Mouse (Mus musculus) cerebellum, adult 11 months (tissue): ENCODE results near the gene Ttc30b.
A peak's percentile ranks its signal among the peaks of the same experiment; 100 is the strongest.
"Not testable (repeated sequence)": the region's sequence is repeated elsewhere in the genome, so short reads cannot be mapped to it uniquely, and the experiment has no call there.

Experiments used
- DNase-seq: peaks from one replicate; pipeline ENCODE4 v3.0.0; 2022

Gene Ttc30b

DNA sequence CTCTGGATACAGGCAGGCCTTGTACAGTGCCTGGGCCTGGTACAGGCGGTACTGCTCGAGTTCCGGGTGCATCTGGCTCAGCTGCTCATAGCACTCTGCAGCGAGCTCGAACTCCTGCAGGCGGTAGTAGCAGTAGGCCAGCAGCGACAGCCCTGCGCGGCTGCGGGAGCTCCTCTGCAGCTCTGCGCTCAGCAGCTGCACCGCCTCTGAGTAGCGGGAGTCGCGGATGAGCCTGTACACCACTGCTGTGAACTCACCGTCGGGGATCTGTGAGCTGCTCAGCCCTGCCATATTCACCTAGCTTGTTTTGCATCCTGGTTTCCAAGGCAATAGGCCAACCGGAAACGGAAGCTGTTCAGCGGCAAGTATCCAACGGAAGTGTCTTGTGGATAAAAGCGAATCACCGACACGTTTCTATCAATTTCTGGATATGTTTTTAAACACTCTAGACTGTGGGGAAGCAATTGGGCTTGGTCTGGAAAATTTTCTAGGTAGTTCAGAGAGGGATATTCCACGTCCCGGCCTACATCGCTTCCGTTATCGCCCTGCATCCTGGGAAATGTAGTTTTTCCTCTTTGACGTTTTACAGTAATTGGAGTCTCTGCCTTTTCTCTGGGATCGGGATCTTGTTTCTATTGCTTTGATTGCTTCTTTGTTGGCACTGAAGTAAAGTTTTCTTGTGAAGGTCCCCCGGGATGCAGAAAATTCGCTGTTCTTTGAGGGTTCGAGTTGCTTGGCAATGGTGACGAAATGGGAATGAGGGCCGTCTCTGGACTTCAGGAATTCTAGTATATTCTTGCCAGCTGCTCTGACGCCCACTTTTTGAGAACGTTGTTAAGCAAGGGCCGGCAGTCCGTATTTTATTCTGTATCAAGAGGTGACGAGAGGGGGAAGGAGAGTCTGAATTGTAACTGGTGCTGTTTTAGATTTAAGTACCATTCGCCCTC, at the start of gene Ttc30b:
Gene Ttc30b (minus strand): TSS at position 469 of the 947 bp plus-strand sequence.
- DNase-seq, result peak; percentile 72

DNA sequence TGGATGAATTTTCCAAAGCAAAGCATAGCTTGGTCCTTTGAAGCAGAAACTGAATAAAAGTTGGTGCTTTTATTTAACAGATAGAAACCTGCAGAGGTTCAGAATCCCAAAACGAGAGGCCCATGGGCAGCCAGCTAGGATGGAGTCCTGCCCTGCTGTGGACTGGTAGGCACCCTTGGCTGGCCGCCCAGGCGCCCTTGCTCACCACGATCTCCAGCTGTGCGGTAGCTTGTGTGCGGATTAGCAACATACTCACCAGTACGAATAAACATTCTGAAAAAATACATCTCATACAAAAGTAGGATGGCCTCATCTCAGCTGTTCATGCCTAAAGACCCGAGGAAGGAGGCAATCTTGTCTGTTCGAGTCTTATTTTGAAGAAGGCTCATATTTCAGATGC, 49.4 kb upstream of the Ttc30b start:
- DNase-seq, result no peak

DNA sequence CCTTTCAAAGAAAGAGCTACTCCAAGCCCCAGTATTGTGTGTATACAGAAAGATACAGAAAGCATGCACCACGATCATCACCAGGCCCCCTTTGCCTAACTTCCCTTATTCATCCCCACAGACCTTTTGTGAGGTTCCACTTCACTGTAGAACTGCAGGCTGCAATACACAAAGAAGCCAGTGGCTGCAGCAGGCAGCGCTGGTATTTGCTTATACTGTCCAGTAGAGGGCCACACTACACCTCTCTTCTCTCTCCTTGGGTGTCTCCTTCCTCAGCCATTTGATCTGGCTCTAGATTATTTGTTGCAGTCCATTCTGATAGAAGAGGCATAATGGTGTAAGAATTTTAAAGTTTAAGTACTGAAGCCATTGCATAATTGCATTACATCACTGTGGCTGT, 46.7 kb upstream of the Ttc30b start:
- DNase-seq, result peak; percentile 49

DNA sequence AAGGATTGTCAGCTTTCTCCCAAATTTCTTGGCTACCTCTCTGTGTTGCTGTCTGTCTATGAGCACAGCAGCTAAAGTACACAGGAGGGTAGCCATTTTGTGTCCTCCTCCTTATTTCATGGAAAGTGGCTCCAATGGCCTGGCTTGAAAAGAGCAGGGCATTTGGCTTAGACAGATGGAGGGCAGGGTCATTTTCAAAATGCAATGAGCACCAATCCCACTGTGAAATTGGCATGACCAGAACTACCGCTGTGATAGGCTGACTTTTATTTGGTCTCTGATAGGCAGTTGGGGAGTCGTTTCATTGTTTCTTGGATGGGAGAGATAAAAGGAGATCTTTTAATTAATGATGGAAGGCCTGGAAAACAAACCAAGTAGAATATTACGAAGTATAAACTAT, 45.5 kb upstream of the Ttc30b start:
- DNase-seq, result no peak

DNA sequence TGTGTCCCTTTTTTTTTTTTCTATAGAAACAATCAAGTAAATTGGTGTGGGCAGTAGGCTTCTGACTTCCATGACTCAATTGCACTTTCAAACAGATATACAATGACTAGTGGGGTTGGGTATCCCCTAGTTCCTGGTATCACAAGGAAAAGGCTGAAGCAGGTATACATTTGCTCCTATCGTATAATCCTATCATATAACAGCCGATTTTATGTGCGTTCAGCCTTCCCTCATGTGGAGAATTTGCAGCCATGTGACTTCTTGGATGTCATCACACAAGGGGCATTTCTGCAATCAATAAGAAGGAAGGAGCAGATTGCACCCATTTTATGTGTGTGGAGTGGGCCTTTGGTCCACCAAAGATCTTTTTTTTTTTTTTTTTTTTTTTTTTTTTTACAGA, 44.7 kb upstream of the Ttc30b start:
- DNase-seq, result no peak

DNA sequence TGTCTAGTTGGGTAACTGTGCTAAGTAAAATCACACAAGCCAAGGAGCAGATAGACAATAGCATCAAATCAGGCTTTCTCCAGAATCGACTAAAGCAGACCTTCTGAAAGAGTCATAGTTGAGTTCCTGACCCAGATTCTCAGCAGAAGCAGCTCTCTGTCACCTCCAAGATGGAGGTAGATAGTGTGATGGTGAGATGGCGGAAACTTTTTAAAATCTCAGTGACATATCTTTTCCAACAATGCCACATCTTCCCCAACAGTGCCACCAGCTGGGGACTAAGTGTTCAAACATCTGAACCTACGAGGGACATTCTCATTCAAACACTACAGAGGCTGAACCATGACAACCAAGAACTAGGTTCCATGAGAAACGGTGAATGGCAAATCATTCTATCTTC, 44.2 kb upstream of the Ttc30b start:
- no peak for DNase-seq

DNA sequence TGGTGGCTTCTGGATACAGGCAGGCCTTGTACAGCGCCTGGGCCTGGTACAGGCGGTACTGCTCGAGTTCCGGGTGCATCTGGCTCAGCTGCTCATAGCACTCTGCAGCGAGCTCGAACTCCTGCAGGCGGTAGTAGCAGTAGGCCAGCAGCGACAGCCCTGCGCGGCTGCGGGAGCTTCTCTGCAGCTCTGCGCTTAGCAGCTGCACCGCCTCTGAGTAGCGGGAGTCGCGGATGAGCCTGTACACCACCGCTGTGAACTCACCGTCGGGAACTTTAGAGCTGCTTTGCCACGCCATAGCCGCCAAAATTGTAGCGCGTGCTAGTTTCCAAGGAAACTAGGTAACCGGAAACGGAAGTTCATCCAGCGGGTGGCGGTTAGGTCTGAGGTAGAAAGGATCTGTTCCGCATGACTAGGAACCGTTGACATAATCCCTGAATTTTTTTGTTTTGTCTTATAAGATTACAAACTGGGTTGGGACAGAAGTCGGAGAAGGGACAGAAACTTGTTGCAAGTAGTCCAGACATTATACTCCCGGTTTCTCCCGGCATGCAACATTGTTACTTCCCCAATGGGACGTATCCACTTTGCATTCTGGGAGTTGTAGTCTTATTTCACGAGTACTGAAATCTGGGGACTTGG, 43.2 kb upstream of the Ttc30b start, which contains the start of gene Ttc30a1:
Gene Ttc30a1 (minus strand): TSS at position 528 of the 642 bp plus-strand sequence.
- DNase-seq, result peak; percentile 72

DNA sequence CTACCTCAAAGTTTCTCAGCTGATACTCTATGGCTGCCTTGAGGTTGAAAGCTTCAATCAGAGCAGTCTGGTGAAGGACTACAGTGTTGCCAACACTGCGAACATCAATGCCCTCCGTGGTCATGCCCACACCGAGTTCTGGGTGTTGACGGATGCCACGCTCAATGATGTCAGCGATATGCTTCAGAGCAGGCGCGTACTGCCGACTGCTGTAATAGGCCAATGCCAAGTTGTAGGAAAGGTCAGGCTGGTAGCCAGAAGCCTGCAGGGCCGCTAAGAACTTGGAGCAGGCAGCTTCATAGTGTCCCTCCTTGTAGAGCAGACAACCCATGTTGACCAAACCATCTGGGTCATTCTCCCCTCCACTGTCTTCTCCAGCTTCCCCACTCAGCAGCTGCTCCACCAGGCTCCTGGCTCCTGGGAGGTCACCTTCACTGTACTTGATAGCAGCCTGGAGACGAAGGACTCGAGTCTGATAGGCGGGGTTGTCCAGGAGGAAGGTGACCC, 42.6 kb upstream of the Ttc30b start:
- not testable (repeated sequence) for DNase-seq

DNA sequence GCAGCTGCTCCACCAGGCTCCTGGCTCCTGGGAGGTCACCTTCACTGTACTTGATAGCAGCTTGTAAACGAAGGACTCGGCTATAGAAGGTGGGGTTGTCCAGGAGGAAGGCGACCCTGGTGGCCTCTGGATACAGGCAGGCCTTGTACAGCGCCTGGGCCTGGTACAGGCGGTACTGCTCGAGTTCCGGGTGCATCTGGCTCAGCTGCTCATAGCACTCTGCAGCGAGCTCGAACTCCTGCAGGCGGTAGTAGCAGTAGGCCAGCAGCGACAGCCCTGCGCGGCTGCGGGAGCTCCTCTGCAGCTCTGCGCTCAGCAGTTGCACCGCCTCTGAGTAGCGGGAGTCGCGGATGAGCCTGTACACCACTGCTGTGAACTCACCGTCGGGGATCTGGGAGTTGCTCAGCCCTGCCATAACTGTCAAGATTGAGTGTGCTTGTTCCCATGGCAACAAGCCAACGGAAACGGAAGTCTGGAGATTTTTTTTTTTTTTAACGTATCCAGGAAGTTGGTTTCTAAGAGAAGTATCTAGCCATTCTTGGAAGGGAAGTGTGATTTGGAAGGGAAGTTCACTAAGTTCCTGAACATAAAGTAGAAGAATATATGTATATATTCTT, 39.5 kb upstream of the Ttc30b start, which contains the start of gene Ttc30a2:
Gene Ttc30a2 (minus strand): TSS at position 419 of the 617 bp plus-strand sequence.
- DNase-seq, result not testable (repeated sequence)

DNA sequence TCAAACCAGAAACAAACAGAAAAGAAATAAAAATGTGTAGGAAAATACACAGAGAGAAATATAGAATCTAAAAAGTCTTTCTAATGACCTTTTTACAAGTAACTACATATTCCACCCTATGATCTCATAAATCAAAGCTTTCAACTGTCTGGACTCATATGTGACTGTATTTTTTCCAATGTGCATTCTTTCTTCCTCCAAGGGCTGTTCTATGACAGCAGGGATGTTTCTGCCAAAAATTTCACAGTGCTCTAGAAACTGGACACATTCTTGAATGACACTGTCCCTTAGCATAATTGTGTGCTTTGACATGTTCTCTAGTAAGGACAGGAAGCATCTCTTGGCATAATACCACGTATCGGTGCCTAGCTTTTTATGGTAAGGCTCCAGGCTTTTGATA, 37.7 kb upstream of the Ttc30b start:
- DNase-seq, result not testable (repeated sequence)

DNA sequence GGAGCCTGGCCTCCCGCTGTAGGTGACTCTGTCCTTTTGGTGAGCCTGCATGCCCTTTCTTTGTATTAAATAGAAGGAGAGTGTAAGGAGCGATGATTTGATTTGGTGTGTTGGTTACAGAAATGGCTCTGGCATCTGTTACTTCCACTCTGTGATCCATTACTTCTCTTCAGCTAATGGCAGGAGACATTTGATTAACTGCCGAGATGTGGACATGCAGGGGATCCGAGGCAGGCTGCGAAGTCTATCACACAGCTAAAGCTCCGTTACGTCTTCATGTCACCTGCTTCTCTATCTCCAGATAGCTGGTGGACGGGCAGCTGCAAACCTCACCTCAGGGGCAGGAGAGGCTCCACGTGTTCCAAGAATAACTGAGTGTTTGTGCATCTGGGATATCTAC, 35.7 kb upstream of the Ttc30b start:
- DNase-seq, result no peak

DNA sequence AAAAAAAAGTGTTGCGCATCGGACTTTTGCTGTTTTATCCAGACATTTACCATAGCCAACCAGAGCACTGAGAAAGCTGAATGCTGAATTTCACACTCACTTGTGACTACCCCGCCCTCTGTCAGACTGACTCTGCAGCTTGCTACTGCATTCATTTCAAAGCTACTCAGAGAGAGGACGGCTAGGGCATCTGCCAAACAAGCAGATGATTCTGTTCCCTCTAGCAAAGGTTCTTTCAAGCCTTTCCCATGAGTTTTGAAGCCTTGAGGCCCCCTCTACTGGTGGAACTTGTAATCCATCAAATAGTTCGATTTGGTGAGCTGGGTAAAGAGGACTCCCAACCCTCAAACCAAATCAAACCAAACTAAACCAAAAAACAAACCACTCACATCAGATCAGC, 26.6 kb upstream of the Ttc30b start:
- DNase-seq, result peak; percentile 47

DNA sequence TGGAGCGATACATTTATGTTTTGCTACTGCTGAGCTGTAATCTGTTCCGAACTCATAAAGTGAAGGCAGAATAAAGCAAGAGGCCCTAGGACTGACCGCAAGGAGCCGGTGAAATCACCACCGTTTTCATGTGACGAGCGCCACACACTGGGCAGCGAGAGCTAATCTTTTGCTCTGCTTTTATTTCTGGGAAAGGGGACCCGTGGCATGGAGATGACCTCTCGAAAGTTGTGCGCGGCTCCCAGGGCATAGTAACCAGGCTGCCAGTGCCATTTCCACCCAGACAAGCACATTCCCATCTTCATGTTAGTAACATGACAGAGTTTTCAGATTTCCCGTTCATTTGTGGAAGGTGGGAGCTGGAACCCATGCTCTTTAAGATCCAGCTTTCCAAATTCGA, 26.1 kb upstream of the Ttc30b start:
- DNase-seq, result peak; percentile 30

DNA sequence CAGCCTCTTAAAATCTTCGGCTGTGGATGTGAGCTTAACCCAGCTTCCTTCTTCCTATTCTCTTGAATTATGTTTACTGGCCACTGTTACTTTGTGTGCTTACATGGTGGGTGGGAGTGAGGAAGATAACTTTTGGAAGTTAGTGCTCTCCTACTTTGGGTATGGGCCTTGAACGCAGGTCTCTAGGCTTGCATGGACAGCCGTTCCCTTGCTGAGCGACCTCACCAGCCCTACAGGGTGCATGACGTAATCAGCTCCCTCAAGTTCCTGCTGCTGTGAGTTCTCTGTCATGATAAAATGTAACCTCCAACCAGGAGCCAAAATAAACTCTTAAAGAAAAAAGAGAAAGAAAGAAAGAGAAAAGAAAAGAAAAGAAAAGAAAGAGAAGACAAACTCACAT, 25.7 kb upstream of the Ttc30b start:
- DNase-seq, result no peak

DNA sequence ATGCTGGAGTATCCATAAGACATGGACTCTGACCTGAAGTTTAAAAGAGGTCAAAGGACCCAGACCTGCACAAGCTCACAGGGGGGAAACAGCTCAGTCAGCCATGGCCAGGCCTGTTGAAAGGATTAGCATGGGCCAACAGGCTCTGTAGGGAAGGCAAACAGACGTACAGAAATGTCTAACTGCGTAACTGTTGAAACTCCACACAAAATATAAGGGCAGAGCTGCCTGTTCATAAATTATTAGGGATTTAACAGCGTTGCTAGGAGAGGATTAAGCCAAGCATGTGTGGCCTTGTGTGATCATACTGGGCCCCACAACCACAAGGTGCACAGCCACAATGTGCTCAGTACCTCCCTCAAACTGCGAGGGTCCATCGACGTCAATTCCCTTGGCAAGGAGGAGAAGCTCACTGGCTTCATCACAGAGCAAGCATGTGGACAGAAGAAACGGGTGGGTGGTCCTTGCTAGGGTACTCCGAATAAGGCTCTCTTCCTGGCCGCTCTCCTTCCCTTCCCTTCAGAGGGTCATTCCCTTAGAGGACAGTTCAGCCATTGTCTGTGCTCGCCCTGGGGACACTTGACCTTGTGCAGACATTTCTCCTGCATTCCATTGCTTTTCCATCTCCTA, 24.9 kb upstream of the Ttc30b start:
- DNase-seq, result no peak

DNA sequence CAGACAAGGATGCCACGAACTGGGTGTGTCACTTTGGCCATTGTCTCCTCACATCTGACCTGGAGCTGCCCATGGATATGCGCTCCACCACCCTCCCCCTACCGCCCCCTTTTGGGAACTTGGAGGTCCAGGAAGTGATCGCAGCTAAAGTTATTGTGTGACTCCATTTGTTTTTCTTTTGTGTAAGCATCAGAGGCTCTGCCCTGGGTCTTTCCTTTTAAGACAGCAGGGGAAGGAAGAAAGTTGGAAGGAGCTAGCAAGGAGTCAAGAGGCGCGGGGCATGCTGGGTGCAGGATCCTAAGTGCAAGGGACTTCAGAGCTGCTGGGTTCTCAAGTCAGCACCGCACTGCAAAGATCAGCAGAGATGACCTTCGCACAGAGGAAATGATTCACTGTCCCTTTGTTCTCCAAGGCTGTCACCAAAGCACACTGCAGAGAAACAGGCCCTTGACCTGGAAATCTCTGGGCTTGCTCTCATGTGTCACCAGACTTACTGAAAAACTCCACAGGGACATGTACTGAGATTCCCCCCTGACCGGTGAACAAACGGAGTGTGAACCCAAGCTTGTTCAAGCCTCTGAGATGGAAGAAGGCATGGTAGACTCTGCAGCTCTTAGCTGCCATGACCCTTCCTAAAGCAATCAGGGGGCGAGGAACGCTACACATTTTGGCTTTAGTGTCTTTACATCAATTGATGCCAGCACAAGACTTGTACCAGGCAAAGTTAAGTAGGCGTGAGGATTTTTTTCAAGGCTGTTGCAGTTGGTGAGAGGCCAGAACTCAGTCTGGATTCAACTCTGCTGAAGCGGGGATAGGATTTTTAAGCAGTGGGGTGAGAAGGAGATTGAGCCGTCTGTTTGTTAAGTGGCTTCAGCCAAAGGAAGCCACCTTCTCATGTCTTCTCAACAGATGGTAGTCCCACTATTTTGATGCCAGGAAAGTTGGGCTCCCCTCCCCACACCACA, 22.3 kb upstream of the Ttc30b start:
- DNase-seq, result no peak

DNA sequence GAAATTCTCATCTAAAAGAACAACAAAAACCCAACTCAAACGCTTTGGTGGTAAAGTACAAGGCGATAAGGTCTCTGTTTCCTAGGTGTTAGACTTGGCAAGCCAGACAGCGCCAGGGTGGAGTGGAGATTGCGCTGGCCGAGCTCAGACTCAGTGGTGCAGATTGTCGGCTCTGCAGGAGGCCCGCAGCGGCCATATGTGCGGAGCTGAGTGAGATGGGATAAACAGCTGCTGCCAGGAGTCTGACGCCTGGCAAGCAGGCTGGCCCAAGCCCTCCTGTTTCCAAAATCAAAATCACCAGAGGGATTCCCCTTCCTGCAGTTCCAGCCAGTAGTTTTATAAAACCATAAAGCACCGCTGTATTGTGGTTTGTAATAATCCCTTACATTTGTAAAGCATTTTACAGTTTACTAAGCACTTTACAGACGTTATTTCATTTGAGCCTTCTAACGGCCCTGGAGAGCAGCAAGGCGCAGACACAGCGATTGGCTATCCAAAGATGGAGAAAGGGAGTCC, 21.5 kb upstream of the Ttc30b start:
- peak; percentile 15 for DNase-seq

DNA sequence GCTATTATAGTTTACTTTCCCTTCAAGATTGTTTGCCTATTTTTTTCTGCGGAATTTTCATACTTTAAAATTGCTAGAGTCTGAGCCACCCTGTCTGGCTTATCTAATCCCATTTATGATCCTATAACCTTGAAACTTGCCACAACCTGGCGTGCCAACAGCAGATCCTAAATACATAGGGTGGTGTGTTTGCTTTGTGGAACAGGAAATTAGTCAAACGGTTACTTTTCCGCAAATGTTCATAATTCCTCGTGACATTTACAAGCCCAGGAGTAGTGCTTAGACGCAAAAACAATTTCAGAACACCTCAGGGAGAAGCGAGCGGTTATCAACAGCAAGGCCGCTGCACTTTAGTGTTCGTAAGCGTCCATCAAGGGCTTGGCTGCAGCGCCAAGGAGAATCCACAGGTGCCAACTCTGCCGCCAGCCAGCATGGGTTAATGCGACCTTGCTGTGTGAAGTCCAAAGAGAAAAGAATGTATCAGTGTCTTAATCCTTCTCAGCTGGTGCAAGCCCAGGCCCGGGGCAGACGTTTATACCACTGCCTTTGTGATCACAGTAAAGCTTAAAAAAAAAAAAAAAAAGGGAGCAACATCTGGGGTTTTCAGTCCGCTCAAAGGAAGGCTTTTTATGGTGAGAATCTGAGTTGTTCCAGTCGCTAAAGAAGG, 20.9 kb upstream of the Ttc30b start:
- no peak for DNase-seq

DNA sequence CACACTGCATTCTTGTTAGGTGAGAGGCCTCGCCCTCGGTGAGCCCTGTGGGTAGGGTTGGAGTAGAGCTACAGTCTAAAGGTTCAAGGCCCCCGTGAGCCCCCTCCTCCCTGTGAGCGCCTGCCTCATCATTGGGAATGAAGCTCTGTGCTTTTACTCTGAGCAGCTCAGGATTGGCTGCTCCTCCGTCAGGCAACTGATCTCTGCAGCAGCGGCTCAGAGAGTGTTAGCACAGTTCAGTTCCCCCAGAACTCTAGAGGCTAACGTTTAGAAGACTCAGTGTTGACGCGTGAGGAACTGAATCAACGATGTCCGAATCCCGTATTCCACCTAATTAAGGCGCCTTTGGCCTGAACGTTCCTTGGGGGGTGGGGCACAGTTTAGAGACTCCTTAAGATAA, 17.3 kb upstream of the Ttc30b start:
- DNase-seq, result no peak

DNA sequence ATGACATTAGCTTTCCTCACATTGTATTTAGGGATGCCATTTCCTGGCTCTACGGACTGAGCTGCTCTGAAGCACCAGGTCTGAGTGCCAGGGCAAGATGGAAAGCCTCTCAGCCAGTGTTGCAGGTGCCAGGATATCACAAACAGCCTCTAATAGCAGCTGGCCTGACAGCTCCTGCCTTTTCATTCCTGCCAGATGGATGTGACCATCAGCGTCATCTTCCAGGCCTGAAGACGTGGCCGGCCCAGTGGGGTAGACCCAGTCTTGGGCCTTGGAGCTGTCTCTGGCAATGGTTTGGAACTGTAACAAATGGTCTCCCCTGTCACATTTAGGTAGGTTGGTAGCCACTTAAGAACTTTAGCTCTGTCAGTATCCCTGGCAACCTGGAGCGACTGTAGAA, 14.9 kb upstream of the Ttc30b start:
- DNase-seq, result no peak

DNA sequence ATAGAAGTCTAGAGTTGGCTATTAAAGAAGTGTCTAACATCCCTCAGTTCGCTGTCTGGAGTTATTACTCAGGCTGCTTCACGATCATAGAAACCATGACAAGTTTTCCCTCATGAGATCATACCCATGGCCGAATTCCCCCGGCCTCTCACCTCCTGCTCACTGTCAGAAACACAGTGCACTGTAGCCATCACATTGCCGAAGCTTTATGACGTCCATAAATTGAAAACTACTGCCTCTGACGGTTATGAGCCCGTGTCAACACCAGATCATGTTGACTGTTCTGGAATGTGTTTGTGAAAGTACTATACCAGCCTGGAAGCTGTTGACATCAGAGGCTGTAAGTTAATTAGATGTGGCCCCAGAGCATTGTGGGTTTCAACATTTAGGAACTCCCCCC, 12.3 kb upstream of the Ttc30b start:
- DNase-seq, result no peak
